In the genomic region with DNA sequence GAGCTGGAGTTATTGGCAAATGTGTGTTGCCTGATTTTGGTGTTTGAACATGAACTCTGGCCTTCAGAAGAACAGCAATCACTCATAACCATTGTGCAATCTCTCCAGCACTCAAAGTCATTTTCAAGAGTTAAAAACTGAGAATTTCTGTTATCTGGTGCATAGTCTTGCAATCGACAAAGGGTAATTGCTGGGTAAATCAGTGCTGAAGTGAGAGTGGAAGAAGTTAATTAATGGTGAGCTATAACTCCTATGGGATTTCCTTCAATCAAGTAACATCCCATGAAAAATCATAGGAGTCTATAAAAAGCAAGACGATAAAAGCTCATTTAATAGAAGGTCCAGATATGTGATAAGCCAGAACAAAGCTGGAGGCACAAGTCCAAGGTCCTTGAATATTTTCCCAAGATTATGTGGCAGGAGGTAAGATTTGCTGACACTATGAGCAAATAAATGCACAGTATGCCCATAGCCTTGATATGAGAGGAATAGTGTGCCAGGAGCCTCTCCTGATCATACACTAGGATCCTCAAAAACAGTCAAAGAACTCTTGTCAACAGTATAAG, we compare ENCODE assay signal across 27 mouse cellular contexts.
"Had no signal": no experiment of that assay in that cellular context is flagged by ENCODE, and none has a peak within 500 bp of the region (broad histone marks: within the 10 kb centered on the region; RNA-seq: fewer than 3 reads in every experiment).

No protein-coding gene starts in this region.

- H3K4me2 ChIP-seq: embryonic facial prominence, embryonic 12.5 days; embryonic facial prominence, embryonic 13.5 days; embryonic facial prominence, embryonic 15.5 days; forebrain, embryonic 12.5 days; forebrain, embryonic 15.5 days had no signal

- H3K9me3 ChIP-seq: embryonic facial prominence, embryonic 10.5 days; embryonic facial prominence, embryonic 12.5 days; embryonic facial prominence, embryonic 13.5 days; embryonic facial prominence, embryonic 15.5 days; forebrain, embryonic 10.5 days; forebrain, embryonic 12.5 days; forebrain, embryonic 15.5 days had no signal

- H3K36me3 ChIP-seq: embryonic facial prominence, embryonic 10.5 days; embryonic facial prominence, embryonic 12.5 days; embryonic facial prominence, embryonic 13.5 days; embryonic facial prominence, embryonic 15.5 days; forebrain, embryonic 10.5 days; forebrain, embryonic 12.5 days; forebrain, embryonic 15.5 days had no signal

- H3K9ac ChIP-seq: embryonic facial prominence, embryonic 12.5 days; embryonic facial prominence, embryonic 13.5 days; embryonic facial prominence, embryonic 15.5 days; forebrain, embryonic 12.5 days; forebrain, embryonic 15.5 days; forebrain, postnatal 0 days had no signal

- ATAC-seq: forebrain, embryonic 14.5 days; forebrain, embryonic 15.5 days; forebrain, embryonic 16.5 days; forebrain, postnatal 0 days had no signal

- H3K27ac ChIP-seq: embryonic facial prominence, embryonic 10.5 days; embryonic facial prominence, embryonic 12.5 days; embryonic facial prominence, embryonic 13.5 days; embryonic facial prominence, embryonic 15.5 days; forebrain, embryonic 10.5 days; forebrain, embryonic 12.5 days; forebrain, embryonic 15.5 days; heart, adult 2 months had no signal

- H3K4me3 ChIP-seq: embryonic facial prominence, embryonic 10.5 days; embryonic facial prominence, embryonic 12.5 days; embryonic facial prominence, embryonic 13.5 days; embryonic facial prominence, embryonic 15.5 days; erythroblast, embryonic 14.5 days; forebrain, embryonic 10.5 days; forebrain, embryonic 12.5 days; forebrain, embryonic 15.5 days; heart, adult 2 months had no signal

- DNase-seq: cerebellum, adult 2 months; cerebellum, adult 8-10 months; cerebellum, adult 9-10 months; cerebellum, adult 9-11 months; cerebellum, postnatal 10 days; cerebellum, postnatal 14 days; cerebellum, postnatal 25 days; cerebellum, postnatal 36 days; embryo, embryonic 11 days; forebrain, postnatal 0 days; gastrocnemius, postnatal 10 days; gastrocnemius, postnatal 14 days; gastrocnemius, postnatal 25 days; gastrocnemius, postnatal 36 days; heart, adult 11 months; heart, adult 18-20 months; heart, adult 2 months had no signal

- H3K4me1 ChIP-seq: embryonic facial prominence, embryonic 10.5 days; embryonic facial prominence, embryonic 12.5 days; embryonic facial prominence, embryonic 13.5 days; embryonic facial prominence, embryonic 15.5 days; forebrain, embryonic 10.5 days; forebrain, embryonic 12.5 days; forebrain, embryonic 15.5 days had no signal

- H3K27me3 ChIP-seq: embryonic facial prominence, embryonic 12.5 days; embryonic facial prominence, embryonic 13.5 days; embryonic facial prominence, embryonic 15.5 days; forebrain, embryonic 12.5 days; forebrain, embryonic 15.5 days had no signal
